Mouse (Mus musculus) embryonic facial prominence, embryonic 11.5 days (tissue): ENCODE results near the gene Supt5. TPM values are rescaled to one million over a fixed set of nuclear protein-coding genes. Genes with fewer than 3 reads are reported as not detected.

Source experiments
- ATAC-seq: fragments of 200-750 bp; cut with Nextera tagmentation; replicated peaks from 2 replicates; pipeline ENCODE4 v1.8.0; 2017; ENCODE audit warnings: low read depth; ENCODE audit not compliant: insufficient number of reproducible peaks, low FRiP score, low TSS enrichment
- DNase-seq: peaks from one replicate; pipeline ENCODE4 v3.0.0-alpha.2; 2015; ENCODE audit warnings: low spot score
- H3K27ac ChIP-seq: fragments of 300-500 bp; sonication (generic); replicated peaks from 2 replicates; pipeline ENCODE4 v1.5.1; 2014; ENCODE audit warnings: mild to moderate bottlenecking, low read depth, low read length, control low read depth
- H3K27me3 ChIP-seq: fragments of 300-500 bp; sonication (generic); 2 replicates; pipeline ENCODE4 v1.6.1; 2014; ENCODE audit warnings: mild to moderate bottlenecking, low read length, moderate library complexity, mixed read lengths; ENCODE audit not compliant: control insufficient read depth, insufficient read depth
- H3K36me3 ChIP-seq: fragments of 300-500 bp; sonication (generic); replicated peaks from 2 replicates; pipeline ENCODE4 v1.6.1; 2014; ENCODE audit warnings: low read depth, mild to moderate bottlenecking, low read length, moderate library complexity, mixed read lengths; ENCODE audit not compliant: control insufficient read depth, insufficient read depth
- H3K4me1 ChIP-seq: fragments of 300-500 bp; sonication (generic); 2 replicates; pipeline ENCODE4 v1.6.1; 2014; ENCODE audit warnings: low read length, mixed read lengths; ENCODE audit not compliant: control insufficient read depth, insufficient read depth
- H3K4me2 ChIP-seq: fragments of 300-500 bp; sonication (generic); 2 replicates; pipeline ENCODE4 v1.6.1; 2014; ENCODE audit warnings: low read depth, mild to moderate bottlenecking, control low read depth, low read length, moderate library complexity
- H3K4me3 ChIP-seq: fragments of 300-500 bp; sonication (generic); 2 replicates; pipeline ENCODE4 v1.5.1; 2014; ENCODE audit warnings: low read depth, low read length, control low read depth
- H3K9ac ChIP-seq: fragments of 300-500 bp; sonication (generic); replicated peaks from 2 replicates; pipeline ENCODE4 v1.6.1; 2014; ENCODE audit warnings: mild to moderate bottlenecking, control low read depth, low read length
- H3K9me3 ChIP-seq: fragments of 300-500 bp; sonication (generic); replicated peaks from 2 replicates; pipeline ENCODE4 v1.6.1; 2016; ENCODE audit warnings: mild to moderate bottlenecking, low read length, inconsistent platforms, mixed read lengths; ENCODE audit not compliant: control insufficient read depth
- WGBS: fragments of 180-500 bp; shearing (Covaris S2); extraction: QIAGEN DNeasy Blood & Tissue Kit; methylation state at CpG from one replicate; pipeline ENCODE4 v1.1.7; 2014; 5-methylcytosine and 5-hydroxymethylcytosine counted together
- polyA plus RNA-seq: library from polyadenylated mRNA; unstranded; fragments of >200 nt; fragmentation: Nextera tagmentation; extraction: Ambion mirVana; gene quantifications from 2 replicates; pipeline ENCODE4 v1.2.1, GENCODE M21; 2014

Supt5 gene
- polyA plus RNA-seq, 1 experiment from 2014 or later: 73.9 TPM

DNA sequence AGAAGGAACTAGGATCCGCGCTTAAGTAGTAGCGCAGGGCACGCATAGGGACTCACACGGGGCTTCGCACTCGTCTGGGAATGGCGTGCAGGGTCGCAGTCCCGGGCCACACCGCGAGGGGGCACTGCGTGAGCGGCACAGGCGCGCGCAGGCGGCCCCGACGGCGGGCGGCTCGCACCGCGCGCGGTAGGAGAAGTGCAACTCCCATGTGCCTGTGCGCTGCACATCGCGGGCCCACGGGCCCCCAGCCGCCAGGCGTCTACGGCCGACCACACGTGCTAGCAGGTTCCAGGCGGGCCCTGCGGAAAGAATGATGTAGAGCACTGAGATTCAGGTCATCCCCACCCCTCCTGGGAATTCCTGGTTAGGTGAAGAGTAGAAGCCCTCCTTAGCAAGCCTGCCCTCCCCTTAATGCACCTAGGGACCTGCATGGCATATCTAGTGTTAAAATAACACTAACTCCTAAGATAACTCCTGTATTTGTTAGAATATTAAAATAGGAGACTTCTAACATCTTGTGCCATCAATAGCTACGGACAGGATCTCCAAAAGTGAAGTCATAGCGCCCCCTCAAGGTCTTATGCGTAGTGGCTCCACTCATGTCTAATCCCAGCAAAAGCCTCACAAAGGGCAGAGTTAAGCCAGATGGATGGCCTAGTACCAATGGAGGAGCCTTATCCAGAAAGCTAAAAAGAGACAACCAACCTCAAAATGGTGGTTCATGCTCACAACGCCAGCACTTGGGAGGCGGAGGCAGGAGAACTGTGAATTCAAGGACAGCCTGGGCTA lies 39.5 kb downstream of the Supt5 start:
- WGBS: 12% methylated on average over 43 of the region's 43 CpGs
- H3K4me2 ChIP-seq: peak overlapping the region; percentile 36; the same call in 1 of the 2 replicates
- peak overlapping the region; percentile 25; the same call in 1 of the 2 replicates for H3K9ac ChIP-seq
- no peaks in the 10 kb centered on the region for H3K9me3 ChIP-seq
- H3K4me3 ChIP-seq: 0 out of 2 replicates have a peak overlapping the region, but pooled peaks have one; percentile 10
- DNase-seq (peak; percentile 82), ATAC-seq (no peak)
- H3K4me1 ChIP-seq: peaks cover 5% of the 10 kb centered on the region
- H3K36me3 ChIP-seq: no peaks in the 10 kb centered on the region
- no peak overlapping the region for H3K27ac ChIP-seq
- H3K27me3 ChIP-seq: peaks cover 60% of the 10 kb centered on the region

GRCm38 (mm10) chr7:28294481-28294880 lies 44.1 kb downstream of the Supt5 start:
- H3K4me1 ChIP-seq: no peaks in the 10 kb centered on the region; the same call in 1 of the 2 replicates

DNA sequence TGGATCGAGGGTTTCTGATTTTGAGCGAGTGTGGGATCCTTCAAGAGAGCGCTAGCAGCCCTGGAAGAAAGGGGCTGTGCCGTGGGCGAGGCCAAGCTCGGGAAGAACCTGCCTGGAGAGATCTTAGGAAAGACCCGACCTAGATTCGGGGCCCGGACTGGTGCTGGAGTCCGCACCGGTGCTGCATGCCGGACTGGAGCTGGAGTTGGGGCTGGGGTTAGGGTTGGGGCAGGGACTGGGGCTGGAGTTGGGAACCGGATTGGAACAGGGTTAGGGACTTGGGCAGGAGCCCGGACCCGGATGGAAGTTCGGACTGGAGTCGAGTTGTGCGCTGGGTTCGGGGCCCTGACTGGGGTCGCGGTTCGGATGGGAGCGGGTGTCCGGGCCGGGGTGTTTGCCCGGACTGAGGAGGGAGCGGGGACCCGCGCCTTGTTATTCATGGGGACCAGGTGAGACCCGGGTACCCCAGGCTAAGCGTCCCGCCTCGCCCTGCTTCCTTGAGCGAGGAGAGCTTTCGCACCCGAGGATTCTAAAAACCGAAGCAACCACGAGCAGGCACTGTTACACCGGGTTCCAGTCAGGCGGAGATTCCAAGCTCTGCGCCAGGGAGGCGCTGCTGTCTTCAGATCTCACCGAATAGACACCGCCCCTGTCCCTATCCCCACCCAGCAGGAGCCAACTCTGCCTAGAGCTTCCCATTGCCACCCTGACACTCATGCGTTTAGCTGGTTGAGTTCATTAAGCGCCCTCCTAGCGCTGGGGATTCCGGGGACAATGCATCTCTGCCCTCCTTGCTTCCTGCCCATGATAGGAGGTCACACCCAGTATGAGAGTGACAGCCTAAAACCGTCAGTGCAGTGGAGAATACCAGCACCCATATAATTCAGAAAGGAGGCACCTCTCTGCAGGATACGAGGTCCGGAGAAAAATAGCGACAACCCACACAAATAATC lies 47.6 kb downstream of the Supt5 start, which contains the start of gene Selenov:
Gene Selenov (minus strand): TSS at position 549 of the 953 bp plus-strand sequence.
- peak; percentile 54 for DNase-seq
- peaks cover 57% of the 10 kb centered on the region for H3K27me3 ChIP-seq
- H3K27ac ChIP-seq: no peak within 1 kb of the TSS
- H3K9ac ChIP-seq: no peak within 1 kb of the TSS
- no peaks in the 10 kb centered on the region; the same call in 1 of the 2 replicates for H3K4me1 ChIP-seq
- H3K4me2 ChIP-seq: peak within 1 kb of the TSS; percentile 32
- peak; percentile 16; the same call in 1 of the 2 replicates for ATAC-seq
- peak within 1 kb of the TSS; percentile 21 for H3K4me3 ChIP-seq
- H3K36me3 ChIP-seq: no peaks in the 10 kb centered on the region
- 1% methylated on average over 52 of the region's 52 CpGs for WGBS
- no peaks in the 10 kb centered on the region for H3K9me3 ChIP-seq

More at GRCm38 (mm10) chr7:28294481-28294880, 44.1 kb downstream of the Supt5 start:
- 3% methylated on average over 59 of the region's 63 CpGs for WGBS
- no peaks in the 10 kb centered on the region for H3K9me3 ChIP-seq
- no peaks in the 10 kb centered on the region for H3K36me3 ChIP-seq
- peak overlapping the region; percentile 52 for H3K9ac ChIP-seq
- peaks cover 64% of the 10 kb centered on the region for H3K27me3 ChIP-seq
- H3K4me3 ChIP-seq: peak overlapping the region; percentile 46
- ATAC-seq (peak; percentile 58), DNase-seq (peak; percentile 87)
- peak overlapping the region; percentile 86 for H3K4me2 ChIP-seq
- H3K27ac ChIP-seq: no peak overlapping the region

- WGBS: 2% methylated on average over 17 of the region's 18 CpGs
- DNase-seq: peak; percentile 30
These were observed 48.4 kb downstream of the Supt5 start for GRCm38 (mm10) chr7:28290165-28290564.

GRCm38 (mm10) chr7:28280630-28281029 lies 57.9 kb downstream of the Supt5 start:
- no peak overlapping the region for H3K4me3 ChIP-seq
- no peak for DNase-seq
- 79% methylated on average over 7 of the region's 7 CpGs for WGBS

More at GRCm38 (mm10) chr7:28290165-28290564, 48.4 kb downstream of the Supt5 start:
- H3K9me3 ChIP-seq: no peaks in the 10 kb centered on the region
- no peak for ATAC-seq
- peaks cover 53% of the 10 kb centered on the region for H3K27me3 ChIP-seq
- peak overlapping the region; percentile 21 for H3K4me3 ChIP-seq
- H3K4me2 ChIP-seq: peak overlapping the region; percentile 32
- no peaks in the 10 kb centered on the region; the same call in 1 of the 2 replicates for H3K4me1 ChIP-seq
- no peaks in the 10 kb centered on the region for H3K36me3 ChIP-seq
- no peak overlapping the region for H3K27ac ChIP-seq
- no peak overlapping the region for H3K9ac ChIP-seq

GRCm38 (mm10) chr7:28278279-28278652 lies 60.3 kb downstream of the Supt5 start:
- DNase-seq (no peak), ATAC-seq (0 out of 2 replicates have a peak, but pooled peaks have one; percentile 14)
- Histone ChIP-seq H3K36me3 (no peaks in the 10 kb centered on the region), H3K4me2 (peak overlapping the region; percentile 85), H3K9me3 (no peaks in the 10 kb centered on the region), H3K27ac (0 out of 2 replicates have a peak overlapping the region, but pooled peaks have one; percentile 52), H3K4me1 (no peaks in the 10 kb centered on the region), H3K4me3 (peak overlapping the region; percentile 59), H3K9ac (peak overlapping the region; percentile 90), H3K27me3 (no peaks in the 10 kb centered on the region)
- whole genome bisulfite sequencing: 88% methylated on average over 7 of the region's 7 CpGs

More at GRCm38 (mm10) chr7:28280630-28281029, 57.9 kb downstream of the Supt5 start:
- Histone ChIP-seq H3K4me2 (no peak overlapping the region), H3K9ac (no peak overlapping the region), H3K36me3 (no peaks in the 10 kb centered on the region), H3K27me3 (no peaks in the 10 kb centered on the region), H3K4me1 (no peaks in the 10 kb centered on the region), H3K27ac (no peak overlapping the region), H3K9me3 (no peaks in the 10 kb centered on the region)
- ATAC-seq: no peak

GRCm38 (mm10) chr7:28277615-28278278 lies 60.8 kb downstream of the Supt5 start, which contains the start of gene Eid2b:
Gene Eid2b (plus strand): TSS chr7:28277739.
- peak; percentile 95 for DNase-seq
- ATAC-seq: peak; percentile 79
- Histone ChIP-seq H3K4me2 (peak within 1 kb of the TSS; percentile 85), H3K4me1 (no peaks in the 10 kb centered on the region), H3K4me3 (peak within 1 kb of the TSS; percentile 59), H3K27ac (peak within 1 kb of the TSS; percentile 52; the same call in 1 of the 2 replicates), H3K27me3 (no peaks in the 10 kb centered on the region), H3K9ac (peak within 1 kb of the TSS; percentile 90), H3K36me3 (no peaks in the 10 kb centered on the region), H3K9me3 (no peaks in the 10 kb centered on the region)
- WGBS: 3% methylated on average over 67 of the region's 68 CpGs
